Mouse (Mus musculus) ES-Bruce4 (cell line): ENCODE results near the gene Zfp3.

ENCODE experiments used
- CTCF ChIP-seq: IDR thresholded peaks from one replicate; pipeline ENCODE4 v1.8.1; 2011; ENCODE audit warnings: low read depth, low read length
- POLR2A ChIP-seq: IDR thresholded peaks from one replicate; pipeline ENCODE4 v1.8.1; 2011; ENCODE audit warnings: low read length; ENCODE audit not compliant: insufficient read depth

DNA sequence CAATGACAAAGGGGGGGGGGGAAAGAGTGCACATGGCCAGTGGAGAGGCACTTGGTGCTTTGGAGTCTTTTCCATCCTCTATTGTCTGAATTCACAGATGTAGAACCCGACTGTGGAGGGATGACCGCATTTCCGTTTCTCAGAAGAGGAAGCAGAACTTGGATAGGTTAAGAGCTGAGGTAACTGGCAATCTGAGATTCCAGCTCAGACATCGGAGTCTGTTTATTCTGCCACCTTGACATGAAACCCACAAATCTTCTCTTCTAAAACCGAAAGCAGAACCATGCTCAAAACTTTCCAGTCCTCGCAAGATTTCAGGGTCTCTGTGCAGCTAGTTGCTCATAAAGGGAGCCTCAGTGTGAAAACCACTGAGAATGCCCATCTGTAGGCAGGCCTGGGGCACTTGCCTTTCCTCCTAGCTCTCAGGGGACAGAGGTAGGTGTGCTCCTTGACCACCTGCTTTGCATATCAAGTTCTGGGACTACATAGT lies 39.7 kb downstream of the Zfp3 start:
- no peak for TF ChIP-seq CTCF
- no peak for TF ChIP-seq POLR2A
